Comparison of ENCODE assay signal across 16 mouse cellular contexts in the genomic region with DNA sequence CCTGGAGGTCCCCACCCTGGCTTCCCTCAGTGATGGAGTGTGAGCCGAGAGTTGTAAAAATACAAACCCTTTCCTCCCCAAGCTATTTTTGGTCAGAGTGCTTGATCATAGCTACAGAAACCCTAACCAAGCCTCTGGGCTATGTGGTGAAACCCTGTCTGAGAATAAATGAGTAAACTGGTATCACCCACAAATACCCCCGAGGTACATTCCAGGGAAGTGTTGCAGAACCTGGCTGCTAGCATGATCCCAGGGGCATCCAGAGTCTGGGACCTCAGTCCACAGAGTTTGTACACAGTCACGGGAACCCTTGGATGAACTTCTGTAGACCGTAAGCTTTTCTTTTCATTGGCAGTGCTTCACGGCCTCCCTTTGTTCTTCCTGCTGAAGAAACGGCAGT. TPM values are rescaled to one million over a fixed set of nuclear protein-coding genes. Genes with fewer than 3 reads are reported as not detected.
DNase-seq lines count a peak whose midpoint lies in the region; ATAC-seq lines count a peak whose summit lies in the region.
"Had no signal": no experiment of that assay in that cellular context is flagged by ENCODE, and none has a peak within 500 bp of the region (broad histone marks: within the 10 kb centered on the region; RNA-seq: fewer than 3 reads in every experiment).

No protein-coding gene starts in this region.

- H3K4me3 ChIP-seq in embryonic facial prominence, embryonic 14.5 days (ENCODE audit: low read depth, low read length): no peak overlapping the region
- H3K4me3 ChIP-seq in liver, embryonic 12.5 days: no peak overlapping the region
- H3K4me3 ChIP-seq: heart, embryonic 12.5 days; limb, embryonic 13.5 days had no signal

- H3K4me2 ChIP-seq in embryonic facial prominence, embryonic 14.5 days (ENCODE audit: low read depth, low read length): no peak overlapping the region
- no peak overlapping the region for H3K4me2 ChIP-seq in liver, embryonic 12.5 days
- H3K4me2 ChIP-seq: heart, embryonic 12.5 days; limb, embryonic 13.5 days had no signal

- H3K27me3 ChIP-seq in embryonic facial prominence, embryonic 14.5 days (replicated peaks; ENCODE audit: control insufficient read depth, insufficient read depth, low read length): no peaks in the 10 kb centered on the region
- peaks cover 64% of the 10 kb centered on the region for H3K27me3 ChIP-seq in liver, embryonic 12.5 days (replicated peaks)
- H3K27me3 ChIP-seq: limb, embryonic 13.5 days had no signal

- peak; percentile 48 for ATAC-seq in embryonic facial prominence, embryonic 14.5 days (ENCODE audit: low read depth)
- no peak for ATAC-seq in cerebellum, adult (ENCODE audit: insufficient number of reproducible peaks, low FRiP score, low TSS enrichment)
- no peak for ATAC-seq in liver, embryonic 12.5 days
- ATAC-seq: forebrain, embryonic 14.5 days; hindbrain, embryonic 16.5 days; liver, postnatal 0 days had no signal

- WGBS in embryonic facial prominence, embryonic 14.5 days: 34% methylated on average over 6 of the region's 6 CpGs
- 66% methylated on average over 6 of the region's 6 CpGs for WGBS in liver, embryonic 12.5 days (ENCODE audit: insufficient replicate concordance)

- DNase-seq in kidney, adult 11 months: peak; percentile 73
- no peak for DNase-seq in kidney, postnatal 4 days
- peak; percentile 81 for DNase-seq in embryonic facial prominence, embryonic 14.5 days (ENCODE audit: low spot score)
- DNase-seq in kidney, adult 9 months: peak; percentile 87
- DNase-seq in kidney, postnatal 36 days: peak; percentile 56 to 65
- DNase-seq in gastrocnemius, postnatal 36 days: no peak
- DNase-seq: cerebellum, adult 18-20 months; liver, postnatal 0 days; right cerebral cortex, postnatal 25 days; thymus, postnatal 25 days had no signal

- no peak overlapping the region for H3K9ac ChIP-seq in embryonic facial prominence, embryonic 14.5 days (ENCODE audit: low read depth, low read length)
- no peak overlapping the region for H3K9ac ChIP-seq in liver, embryonic 12.5 days
- H3K9ac ChIP-seq: heart, embryonic 12.5 days; limb, embryonic 13.5 days; liver, postnatal 0 days had no signal

- H3K9me3 ChIP-seq in embryonic facial prominence, embryonic 14.5 days (ENCODE audit: control insufficient read depth, low read length): no peaks in the 10 kb centered on the region
- H3K9me3 ChIP-seq in liver, embryonic 12.5 days (replicated peaks): no peaks in the 10 kb centered on the region
- H3K9me3 ChIP-seq: heart, embryonic 12.5 days; limb, embryonic 13.5 days had no signal

- intact Hi-C loops in gastrocnemius, postnatal 36 days (cut with DNase I): loop anchor here (5.0 kb wide), 1 partner anchor 76 kb away; no protein-coding TSS in a partner anchor

- peaks cover 4% of the 10 kb centered on the region; the same call in 1 of the 2 replicates for H3K4me1 ChIP-seq in embryonic facial prominence, embryonic 14.5 days (ENCODE audit: control insufficient read depth, insufficient read depth, low read length)
- peaks cover 20% of the 10 kb centered on the region for H3K4me1 ChIP-seq in liver, embryonic 12.5 days

- H3K27ac ChIP-seq in embryonic facial prominence, embryonic 14.5 days (replicated peaks; ENCODE audit: low read depth, low read length): no peak overlapping the region
- H3K27ac ChIP-seq in liver, embryonic 12.5 days: no peak overlapping the region
- H3K27ac ChIP-seq: limb, embryonic 13.5 days had no signal

- H3K36me3 ChIP-seq in embryonic facial prominence, embryonic 14.5 days (ENCODE audit: control insufficient read depth, insufficient read depth, low read length): no peaks in the 10 kb centered on the region
- no peaks in the 10 kb centered on the region for H3K36me3 ChIP-seq in liver, embryonic 12.5 days
- H3K36me3 ChIP-seq: heart, embryonic 12.5 days; limb, embryonic 13.5 days had no signal

RNA-seq across cellular contexts. Expression of gene Atp11a, which starts 3.8 kb away (rescaled TPM):
- 21.4 and 23.7 TPM in 2 replicates for polyA plus RNA-seq in embryonic facial prominence, embryonic 14.5 days (2014; fragmentation: Nextera tagmentation; extraction: Ambion mirVana)
- total RNA-seq in gastrocnemius, postnatal 36 days (2021): 10 to 100 TPM; 24.3 to 27.0 TPM
- polyA plus RNA-seq in liver, embryonic 12.5 days (2016; fragmentation: Nextera tagmentation; extraction: Ambion mirVana): 2.2 and 2.7 TPM in 2 replicates

Comparison
In these comparisons a context has a peak if more than half of its experiments do, and no peak if none do; other contexts are left out.
1. DNase-seq: peak in kidney, adult 11 months (single experiment), embryonic facial prominence, embryonic 14.5 days (single experiment), kidney, adult 9 months (single experiment) and kidney, postnatal 36 days (2 of 2); none in kidney, postnatal 4 days (0 of 2) and gastrocnemius, postnatal 36 days (0 of 2).